Mouse (Mus musculus): ENCODE data around the gene Syn3.

Gene Syn3

DNA sequence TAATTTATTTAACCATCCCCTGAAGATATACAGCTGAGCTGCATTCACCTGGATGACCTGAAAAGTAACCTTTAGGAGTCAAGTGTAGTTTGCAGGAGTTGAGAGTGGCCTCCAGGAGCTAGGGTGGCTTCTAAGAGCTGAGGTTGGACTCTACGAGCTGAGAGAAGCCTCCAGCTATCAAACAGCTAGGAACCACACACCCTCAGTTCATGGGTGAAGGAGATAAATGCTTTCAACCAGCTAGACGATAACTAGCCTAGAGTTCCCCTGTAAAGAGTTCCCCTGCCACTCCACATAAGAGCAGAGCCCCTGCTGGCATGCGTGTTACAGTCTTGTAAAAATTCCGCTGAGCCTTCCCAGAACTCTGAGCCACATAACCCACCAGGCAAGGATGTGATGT lies 129.3 kb downstream of the Syn3 start:
- no peak for DNase-seq (ENCODE audit: low read depth, low spot score)

DNA sequence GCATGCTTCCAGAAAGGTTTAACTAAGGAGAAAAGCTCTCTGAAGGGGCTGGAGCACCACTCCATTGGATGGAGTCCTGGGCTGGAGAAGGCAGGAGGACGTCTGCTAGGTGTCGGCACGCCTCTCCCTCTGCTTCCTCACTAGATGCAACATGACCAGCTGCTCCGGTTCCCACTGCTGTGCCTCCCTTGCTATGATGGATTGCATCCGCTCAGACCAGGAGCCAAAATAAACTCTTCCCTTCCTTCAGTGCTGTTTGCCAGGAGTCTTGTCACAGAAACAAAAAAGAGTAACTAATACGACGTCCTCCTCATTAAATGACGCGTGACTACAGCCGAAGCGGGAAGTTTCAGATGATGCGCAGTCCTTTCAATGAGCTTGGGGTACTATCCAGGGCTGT lies 129.9 kb downstream of the Syn3 start:
- no peak for DNase-seq (ENCODE audit: low read depth, low spot score)

DNA sequence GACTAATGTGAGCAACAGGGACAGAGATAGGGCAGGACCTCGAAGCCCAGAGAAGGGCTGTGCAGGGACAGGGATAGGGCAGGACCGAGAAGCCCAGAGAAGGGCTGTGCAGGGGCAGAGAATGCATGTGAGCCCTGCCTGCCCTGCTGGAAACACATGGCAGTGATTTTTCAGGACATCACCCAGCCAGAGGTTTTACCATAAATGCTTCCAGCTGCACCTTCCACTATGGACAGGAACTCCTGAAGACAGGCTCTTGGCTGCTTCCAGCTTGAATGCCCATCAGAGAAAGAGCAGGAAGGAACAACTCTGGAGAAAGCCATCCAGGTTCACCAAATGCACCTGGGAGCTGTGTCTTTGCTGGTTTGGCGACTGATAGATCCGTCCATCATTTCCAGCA lies 131.3 kb downstream of the Syn3 start:
- DNase-seq (ENCODE audit: low read depth, low spot score), result no peak

DNA sequence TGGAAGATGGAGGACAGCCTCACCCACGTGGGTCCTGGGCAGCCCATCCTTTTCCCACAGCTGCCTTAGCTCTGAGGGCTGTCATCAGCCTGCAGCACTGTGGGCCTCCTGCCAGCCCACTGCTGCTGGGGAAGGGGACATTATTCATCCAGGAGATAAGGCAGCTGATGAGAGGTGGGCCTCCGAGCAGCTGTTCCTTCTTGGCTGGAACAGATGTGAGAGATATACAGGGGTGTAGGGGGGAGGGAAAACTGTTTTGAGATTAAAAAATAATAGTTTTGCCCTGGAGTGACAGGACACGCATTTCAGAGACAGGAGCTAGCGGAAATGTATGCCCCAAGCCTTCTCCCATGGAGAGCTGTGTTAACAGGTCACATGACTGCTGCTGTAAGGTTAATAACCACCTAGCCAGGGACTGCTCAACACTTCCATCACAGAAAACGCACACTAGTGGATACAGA lies 133.0 kb downstream of the Syn3 start:
- no peak for DNase-seq (ENCODE audit: low read depth, low spot score)

DNA sequence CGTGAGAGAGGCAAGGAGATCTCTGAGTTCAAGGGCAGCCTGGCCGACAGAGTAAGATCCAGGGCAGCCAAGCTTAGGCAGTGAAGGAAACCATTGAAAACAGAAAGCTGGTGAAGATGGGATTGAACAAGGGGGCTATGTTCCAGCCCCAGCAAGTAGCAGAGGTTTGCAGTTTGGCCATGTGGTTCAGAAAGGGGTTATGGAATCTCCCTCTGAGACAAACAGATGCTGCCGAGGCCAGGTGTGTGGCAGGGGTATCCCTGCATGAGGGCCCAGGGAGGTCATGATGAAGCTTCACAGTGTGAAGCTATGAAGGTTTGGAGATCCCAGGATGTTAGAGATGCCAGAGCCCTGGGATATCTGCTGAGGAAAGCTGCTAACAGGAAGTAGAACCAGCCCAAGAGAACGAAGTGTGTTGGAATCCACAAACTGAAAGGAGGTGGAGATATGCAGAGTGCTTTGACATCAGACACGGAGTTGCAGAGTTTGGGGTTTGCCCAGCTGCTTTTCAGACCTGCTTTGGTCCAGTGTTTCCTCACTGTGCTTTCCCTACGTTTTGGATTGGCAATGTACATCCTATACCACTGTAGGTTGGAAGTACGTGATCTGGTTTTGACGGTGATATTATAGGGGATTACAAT lies 134.9 kb downstream of the Syn3 start:
- no peak for DNase-seq (ENCODE audit: low read depth, low spot score)

DNA sequence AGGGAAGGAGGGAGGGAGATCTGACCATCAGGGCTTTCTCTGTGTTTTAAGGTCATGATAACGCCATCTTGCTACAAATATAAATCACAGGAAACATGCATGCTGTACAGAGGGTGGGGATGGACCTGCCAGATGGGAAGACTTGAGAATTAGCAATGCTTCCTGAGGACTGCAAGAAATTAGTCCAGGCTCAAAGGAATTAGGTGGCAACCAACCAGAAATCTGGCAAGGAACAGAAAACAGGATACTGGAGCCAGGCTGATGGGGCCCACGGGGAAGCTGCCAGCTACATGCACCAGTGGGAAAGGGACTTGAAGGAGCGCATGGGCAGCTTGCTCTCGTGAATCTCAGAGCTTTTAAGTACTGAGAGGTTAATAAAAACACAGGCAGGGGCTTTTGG lies 139.0 kb downstream of the Syn3 start:
- DNase-seq (ENCODE audit: low read depth, low spot score), result peak; percentile 92

DNA sequence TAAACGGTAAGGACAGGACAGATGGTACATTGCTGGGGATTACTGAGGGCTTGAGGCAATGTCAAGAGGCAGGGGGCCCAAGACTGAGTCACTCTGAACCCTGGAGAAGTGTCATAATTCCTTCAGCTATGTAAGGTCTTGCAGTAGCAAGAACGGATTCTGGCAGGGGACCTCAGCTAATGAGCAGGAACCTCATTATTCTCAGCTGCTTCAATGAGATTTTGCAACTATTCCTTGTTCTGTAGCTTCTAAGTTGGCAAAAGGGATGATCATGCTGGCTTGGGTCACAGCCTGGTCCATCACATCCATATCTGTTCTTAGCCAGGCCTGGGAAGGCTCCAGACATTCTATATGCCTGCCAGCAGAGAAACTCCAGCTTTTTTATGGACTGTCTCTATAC lies 139.5 kb downstream of the Syn3 start:
- peak; percentile 83 for DNase-seq (ENCODE audit: low read depth, low spot score)

DNA sequence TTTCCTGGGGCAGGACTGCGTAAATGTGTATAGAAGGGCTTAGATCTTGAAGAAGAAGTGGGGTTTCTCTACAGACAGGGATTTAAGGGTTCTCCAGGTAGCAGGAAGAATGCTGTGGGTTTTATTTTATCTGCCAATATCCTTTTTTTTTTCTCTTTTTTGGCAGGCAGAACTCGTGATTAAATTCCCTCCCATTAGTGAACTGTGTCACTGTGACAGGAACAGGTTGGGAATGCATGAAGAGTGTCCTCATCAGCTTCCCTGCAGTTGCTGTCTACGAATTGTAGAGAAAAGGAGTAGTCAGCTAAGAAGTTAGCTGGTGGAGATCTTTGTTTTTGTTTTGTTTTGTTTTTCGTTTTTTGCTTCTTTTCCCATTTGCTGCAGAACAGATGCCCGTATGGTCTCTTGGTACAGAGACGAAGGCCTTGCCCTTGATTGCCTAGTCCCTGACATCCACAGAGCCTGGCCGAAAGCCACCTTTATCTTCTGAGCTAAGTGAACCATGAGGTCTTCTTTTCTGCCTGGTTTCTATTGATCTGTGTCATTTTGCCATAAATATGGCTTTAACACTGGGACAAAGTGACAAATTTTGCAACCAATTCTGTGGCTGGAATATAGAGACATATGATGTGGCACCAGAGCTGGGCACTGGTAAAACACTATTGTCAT lies 140.3 kb downstream of the Syn3 start:
- DNase-seq (ENCODE audit: low read depth, low spot score), result peak; percentile 55

DNA sequence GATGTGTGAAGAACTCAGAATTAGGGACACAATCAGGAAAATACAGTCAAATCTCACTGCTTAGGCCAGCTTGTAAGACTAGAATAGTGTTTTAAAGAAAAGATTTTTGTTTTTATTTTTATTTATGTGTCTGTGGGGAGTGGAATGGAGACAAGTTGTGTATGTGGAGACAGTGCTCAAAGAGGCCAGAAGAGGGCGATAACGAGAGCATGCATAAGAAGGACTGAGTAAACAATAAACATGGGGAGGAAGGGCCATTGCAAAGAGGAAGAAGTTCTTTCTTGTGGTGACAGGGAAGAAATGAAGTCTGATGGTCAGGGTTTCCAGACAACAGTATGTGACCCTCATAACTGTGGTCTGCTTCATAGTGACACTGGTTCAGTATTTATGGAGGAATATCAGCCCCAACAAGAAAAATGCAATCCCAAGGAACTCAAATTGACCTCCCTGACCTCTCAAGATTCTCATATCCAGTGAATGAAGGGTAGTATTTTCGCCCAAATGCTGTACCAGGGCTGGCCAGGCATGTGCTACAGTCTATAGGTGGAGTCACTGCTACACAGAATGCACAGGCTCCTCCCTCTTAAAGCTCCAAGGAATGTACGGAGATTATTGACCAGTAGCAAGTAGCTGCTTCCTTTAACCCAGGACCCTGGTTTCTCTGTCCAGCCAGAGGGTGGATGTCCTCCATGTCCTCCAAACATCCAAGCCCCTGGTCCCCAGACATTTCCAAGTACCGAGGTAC lies 141.7 kb downstream of the Syn3 start:
- DNase-seq (ENCODE audit: low read depth, low spot score), result peak; percentile 72

DNA sequence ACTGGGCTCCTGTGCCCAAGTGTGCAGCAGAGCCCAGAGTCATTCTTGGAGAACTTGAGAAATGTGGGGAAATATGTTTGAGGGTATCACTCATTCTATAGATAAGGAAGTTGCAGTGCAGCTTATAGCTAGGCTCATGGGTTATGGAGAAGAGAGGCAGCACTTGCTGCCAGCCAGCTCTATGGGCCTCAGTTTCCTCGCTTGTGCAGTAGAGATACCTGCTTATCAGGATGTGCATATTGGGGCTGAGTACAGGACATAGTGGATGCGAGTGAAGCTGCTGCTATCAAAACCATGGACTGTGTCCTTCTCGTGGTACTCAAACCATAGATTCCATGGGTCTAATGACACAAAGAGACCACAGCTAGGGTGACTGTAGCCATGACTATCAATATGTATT lies 146.2 kb downstream of the Syn3 start:
- DNase-seq (ENCODE audit: low read depth, low spot score), result no peak

DNA sequence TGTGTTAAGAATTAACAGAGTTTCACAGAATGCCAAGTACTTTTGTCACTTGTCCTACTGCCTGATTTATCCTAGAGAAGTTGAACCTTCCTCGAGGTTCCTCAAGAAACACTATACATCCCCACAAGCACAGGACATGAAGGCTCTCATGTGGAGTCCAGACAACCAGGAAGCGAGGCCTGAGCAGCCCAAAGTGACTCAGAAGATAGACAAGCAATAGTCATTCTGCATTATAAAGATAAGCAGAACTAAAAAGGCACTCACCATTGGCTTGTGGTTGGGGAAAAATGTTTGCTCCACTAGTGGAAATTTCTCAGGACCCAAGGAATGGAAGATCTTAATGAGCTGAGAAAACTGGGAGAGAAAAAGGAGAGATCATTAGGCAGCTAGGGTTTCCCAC lies 147.4 kb downstream of the Syn3 start:
- DNase-seq (ENCODE audit: low read depth, low spot score), result no peak

DNA sequence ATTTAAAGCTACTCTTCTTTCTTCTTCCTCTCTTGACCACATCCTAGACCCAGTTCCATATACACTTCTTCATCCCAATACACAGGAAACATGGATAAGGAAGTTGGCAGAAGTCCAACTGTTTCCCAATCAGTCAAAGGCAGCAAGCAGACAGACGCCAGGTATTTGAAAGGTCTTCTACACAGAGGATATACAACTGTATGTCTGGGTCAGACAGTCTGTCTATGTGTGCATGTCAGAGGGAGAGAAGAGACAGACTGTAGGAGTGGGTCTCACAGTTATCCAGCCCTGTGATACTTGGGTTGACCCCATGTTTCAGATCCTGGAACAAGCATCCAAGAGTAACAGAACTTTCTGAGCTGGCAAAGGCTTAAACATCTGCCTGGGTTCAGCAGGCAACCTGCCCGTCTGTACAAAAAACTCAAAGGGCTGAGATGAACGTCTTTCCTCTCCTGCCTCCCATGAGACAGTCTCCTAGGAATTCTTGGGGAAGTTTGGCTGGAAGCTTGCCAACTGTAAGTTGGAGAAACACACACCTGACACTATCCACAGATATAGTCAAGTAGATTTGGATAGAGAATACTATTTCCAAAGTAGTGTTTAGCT lies 152.4 kb downstream of the Syn3 start:
- DNase-seq (ENCODE audit: low read depth, low spot score), result no peak

DNA sequence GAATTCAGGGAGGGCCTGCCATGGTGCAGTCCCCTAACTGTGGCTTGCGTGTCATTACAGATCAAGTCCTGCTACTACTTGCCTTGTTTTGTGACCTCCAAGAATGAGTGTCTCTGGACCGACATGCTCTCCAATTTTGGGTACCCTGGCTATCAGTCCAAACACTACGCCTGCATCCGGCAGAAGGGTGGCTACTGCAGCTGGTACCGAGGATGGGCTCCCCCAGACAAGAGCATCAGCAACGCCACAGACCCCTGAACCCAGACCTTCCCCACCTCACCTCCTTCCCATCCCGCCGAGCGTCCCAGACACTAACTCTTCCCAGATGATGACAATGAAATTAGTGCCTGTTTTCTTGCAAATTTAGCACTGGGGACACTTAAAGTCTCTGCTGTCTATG lies 153.1 kb downstream of the Syn3 start:
- no peak for DNase-seq (ENCODE audit: low read depth, low spot score)

DNA sequence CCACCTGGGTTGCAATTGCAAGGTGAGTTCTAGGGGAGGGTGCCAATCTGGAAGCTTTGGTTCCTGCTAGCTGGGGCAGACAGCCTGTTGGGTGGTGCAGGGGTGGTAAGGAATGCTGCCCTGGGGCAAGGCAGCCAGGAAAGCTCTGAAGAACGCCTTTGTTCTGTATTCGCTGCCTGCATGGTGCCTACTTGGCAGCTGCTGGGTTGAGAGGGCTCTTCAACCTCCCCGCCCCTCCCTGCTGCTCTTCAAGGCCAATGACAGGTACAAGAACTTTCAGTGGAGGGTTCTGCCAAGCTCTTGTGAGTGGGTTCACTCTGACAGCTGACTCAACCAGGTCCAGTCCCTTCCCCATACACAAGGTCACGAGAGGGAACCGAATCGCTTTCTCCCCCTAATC lies 154.0 kb downstream of the Syn3 start:
- DNase-seq (ENCODE audit: low read depth, low spot score), result peak; percentile 14

DNA sequence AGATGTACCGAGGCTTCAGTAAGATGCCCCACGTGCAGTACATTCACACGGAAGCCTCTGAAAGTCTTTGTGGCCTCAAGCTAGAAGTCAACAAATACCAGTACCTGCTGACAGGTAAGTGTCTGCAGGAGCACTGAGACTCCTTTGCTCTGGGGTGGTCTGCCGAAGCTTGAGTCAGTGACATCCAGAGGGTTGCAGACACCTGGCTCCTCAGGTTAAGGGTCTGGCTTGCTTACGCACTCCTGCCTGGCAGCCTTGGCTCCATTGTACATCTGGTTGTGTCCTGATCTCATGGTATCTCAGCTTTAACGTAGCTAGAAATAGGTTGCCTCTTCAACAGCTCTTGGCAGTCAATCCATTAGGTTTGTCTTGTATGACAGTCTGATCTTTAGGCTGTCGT lies 154.8 kb downstream of the Syn3 start:
- DNase-seq (ENCODE audit: low read depth, low spot score), result no peak

DNA sequence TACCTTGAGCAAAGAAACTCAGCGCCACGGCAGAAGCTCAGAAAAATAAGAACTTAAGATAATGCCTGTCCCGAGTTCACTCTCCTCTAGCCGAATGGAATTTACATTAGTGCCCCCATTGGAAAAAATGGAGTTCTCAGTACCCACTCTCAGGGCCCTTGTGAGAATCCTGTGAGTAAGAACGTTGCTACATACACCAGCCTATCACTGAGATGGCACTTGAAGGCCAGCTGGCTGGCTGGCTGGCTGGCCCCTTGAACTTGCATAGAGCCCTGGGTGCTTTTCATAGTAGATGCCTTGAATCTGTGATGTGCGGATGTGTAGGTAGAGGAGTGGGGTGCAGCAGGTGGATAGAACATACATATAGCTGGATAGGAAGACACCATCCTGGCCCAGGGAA lies 155.3 kb downstream of the Syn3 start:
- no peak for DNase-seq (ENCODE audit: low read depth, low spot score)

DNA sequence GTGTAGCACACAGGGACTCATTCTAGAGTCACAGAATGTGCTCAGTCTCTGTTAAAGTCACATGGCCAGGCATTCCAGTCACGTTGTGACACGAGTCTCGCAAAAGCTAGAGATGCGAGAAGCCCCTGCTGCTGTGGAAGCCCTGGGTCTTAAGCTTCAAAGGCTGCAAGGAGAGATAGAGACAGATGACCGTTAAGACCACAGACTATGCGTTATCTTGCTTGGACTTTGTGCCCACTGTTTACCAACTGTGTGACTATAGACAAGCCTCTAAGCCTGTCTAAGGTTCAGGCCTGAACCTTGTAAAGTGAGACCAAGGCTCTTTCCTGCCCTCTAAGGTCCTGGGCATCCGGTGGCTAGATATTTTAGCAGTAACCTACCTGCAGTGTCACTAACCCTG lies 156.0 kb downstream of the Syn3 start:
- peak; percentile 14 for DNase-seq (ENCODE audit: low read depth, low spot score)

DNA sequence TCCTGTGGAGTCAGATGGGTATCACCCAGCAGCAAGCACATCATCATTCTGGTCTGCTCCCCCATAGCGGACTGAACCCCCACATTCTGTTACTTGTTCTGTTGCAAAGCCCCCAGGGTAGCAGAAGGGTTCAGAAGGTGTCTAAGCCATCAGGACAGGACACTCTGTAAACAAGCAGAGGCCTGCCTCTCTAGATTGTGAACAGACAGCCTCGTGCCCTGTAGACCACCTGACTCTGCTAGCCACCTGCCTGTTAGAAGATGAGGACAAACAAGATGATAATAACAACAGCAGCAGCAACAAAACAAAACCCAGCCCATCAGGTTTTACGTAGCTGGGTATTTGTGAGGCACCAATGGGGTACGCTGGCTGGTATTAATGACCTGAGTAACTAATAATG lies 156.5 kb downstream of the Syn3 start:
- DNase-seq (ENCODE audit: low read depth, low spot score), result no peak

DNA sequence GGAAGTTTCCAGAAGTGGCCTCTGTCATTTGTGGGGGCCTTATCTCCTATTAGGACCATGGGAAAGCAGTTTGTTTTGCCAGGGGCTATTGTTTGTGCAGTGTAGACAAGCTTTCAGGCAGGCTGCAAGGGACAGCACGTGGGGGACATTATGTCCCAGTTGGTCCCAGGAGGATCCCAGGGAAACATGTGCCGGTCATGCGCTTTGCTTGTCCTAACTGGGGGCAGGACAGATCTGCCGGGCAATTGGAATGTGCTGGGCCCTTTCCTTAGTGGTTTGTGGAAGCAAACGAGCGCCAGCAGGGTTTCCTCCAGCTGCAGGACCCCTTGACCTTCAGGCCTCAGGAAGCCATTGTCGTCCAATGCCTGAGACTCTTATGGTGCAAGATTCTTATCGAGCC lies 157.1 kb downstream of the Syn3 start:
- DNase-seq (ENCODE audit: low read depth, low spot score), result peak; percentile 24

DNA sequence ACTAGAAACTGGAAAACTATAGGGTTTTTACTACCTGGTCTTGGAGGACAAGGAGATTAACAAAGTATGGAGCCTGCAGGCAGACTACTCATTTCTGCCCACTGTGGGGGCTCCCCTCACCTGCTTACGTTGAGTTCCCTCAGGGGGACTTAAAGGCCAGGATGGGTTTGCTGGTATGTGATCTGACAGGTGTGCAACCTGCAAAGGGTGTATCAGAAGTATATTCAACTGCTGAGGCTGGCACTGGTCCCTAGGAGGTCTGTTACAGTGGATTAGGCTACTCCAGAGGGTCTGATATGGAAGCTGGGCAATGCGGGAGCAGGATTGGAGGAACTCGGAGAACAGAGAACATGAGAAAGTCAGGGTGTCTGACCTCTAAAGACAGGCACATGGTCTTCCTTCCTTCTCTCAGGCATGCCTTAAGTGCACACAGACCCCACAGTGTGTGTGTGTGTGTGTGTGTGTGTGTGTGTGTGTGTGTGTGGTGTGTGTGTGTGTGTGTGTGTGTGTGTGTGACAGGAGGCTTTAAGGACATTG lies 157.6 kb downstream of the Syn3 start:
- DNase-seq (ENCODE audit: low read depth, low spot score), result no peak

DNA sequence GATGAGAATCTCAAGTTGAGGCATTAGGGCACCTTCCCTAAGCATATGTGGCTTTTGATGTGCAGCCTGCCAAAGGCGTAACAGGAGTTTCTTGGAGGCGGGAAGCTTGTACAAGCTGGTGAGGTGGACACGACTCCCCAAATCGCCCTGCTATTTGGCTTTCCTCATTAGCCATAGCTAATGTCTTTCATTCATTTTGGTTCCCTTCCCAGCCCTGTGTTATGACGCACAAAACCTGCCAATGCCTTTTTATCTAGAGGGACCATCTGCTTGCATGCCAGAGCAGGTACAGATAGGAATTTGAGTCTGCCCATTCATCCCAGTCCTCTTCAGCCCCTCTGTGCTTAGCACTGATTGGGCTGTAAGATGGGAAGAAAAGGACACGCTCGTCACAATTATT lies 158.3 kb downstream of the Syn3 start:
- peak; percentile 77 for DNase-seq (ENCODE audit: low read depth, low spot score)

DNA sequence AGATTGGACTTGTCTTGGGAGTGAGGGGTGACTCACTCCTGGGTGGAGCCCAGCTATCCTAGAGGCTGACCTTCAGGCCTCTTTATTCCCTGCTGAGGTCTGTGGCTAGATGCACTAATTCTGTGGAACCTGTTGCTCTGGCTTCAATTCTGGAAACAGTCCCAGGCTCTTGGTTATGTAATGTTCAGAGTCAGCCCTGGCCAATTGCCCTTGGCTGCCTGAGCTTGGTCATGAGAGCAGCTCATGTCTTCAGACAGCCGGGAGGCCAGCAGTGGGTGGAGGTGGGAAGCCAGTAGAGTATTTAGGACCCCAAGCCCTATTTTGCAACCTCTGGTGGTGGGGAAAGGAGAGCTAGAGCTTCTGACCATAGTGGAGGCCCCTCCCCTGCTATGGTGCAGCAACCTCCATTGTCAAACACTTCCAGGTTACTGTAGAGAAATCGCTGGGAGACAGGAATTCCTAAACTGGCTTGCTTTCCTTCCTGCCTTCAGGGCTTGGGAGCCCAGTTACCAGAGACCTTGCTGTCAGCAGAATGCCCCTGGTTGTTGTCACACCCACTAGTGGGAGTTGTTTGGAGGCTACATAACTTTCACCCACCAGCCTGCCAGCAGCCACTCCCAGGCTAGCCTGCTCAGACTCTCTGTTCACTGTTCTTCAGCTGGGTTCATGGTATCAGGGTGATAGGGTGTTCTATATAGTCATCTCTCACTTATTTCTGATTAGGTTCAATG lies 158.9 kb downstream of the Syn3 start:
- DNase-seq (ENCODE audit: low read depth, low spot score), result peak; percentile 96
